ENCODE assay signal across 15 mouse cellular contexts in the genomic region with DNA sequence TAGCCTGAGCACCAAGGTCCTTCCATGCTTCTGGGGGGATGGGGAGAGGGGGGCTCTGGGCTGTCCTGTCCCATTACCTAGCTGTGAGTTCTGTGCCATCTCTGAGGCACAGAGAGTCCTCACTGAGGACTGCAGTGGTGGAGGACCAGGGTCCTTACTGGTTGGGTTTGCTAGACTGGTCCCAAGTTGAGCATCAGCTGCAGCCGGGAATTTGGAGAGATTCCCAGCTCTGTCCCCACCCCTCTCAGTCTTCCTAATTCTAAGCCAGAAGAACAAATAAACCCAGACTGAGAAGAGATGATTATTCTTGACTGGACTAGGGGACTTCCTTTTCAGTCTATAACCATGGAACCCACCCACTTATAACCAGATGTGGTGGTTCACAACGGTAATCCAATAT. TPM values are rescaled to one million over a fixed set of nuclear protein-coding genes. Genes with fewer than 3 reads are reported as not detected.
DNase-seq lines count a peak whose midpoint lies in the region; ATAC-seq and TF ChIP-seq lines count a peak whose summit lies in the region.
"Had no signal": no experiment of that assay in that cellular context is flagged by ENCODE, and none has a peak within 500 bp of the region (broad histone marks: within the 10 kb centered on the region; RNA-seq: fewer than 3 reads in every experiment).

No protein-coding gene starts in this region.

- peak overlapping the region; percentile 43 for H3K4me2 ChIP-seq in kidney, postnatal 0 days (ENCODE audit: low read length)
- H3K4me2 ChIP-seq in embryonic facial prominence, embryonic 15.5 days (replicated peaks): peak overlapping the region; percentile 4; the same call in 1 of the 2 replicates
- H3K4me2 ChIP-seq in limb, embryonic 14.5 days (replicated peaks; ENCODE audit: low read depth, low read length, severe bottlenecking): peak overlapping the region; percentile 29
- H3K4me2 ChIP-seq: liver, embryonic 13.5 days had no signal

- H3K36me3 ChIP-seq in kidney, postnatal 0 days (ENCODE audit: insufficient read depth, low read length): no peaks in the 10 kb centered on the region
- H3K36me3 ChIP-seq in embryonic facial prominence, embryonic 15.5 days: no peaks in the 10 kb centered on the region
- H3K36me3 ChIP-seq in limb, embryonic 14.5 days (ENCODE audit: control insufficient read depth, insufficient read depth, low read length): no peaks in the 10 kb centered on the region
- H3K36me3 ChIP-seq: G1E; liver, embryonic 13.5 days had no signal

- H3K27me3 ChIP-seq in kidney, postnatal 0 days (ENCODE audit: insufficient read depth, low read length): no peaks in the 10 kb centered on the region
- no peaks in the 10 kb centered on the region for H3K27me3 ChIP-seq in embryonic facial prominence, embryonic 15.5 days
- no peaks in the 10 kb centered on the region for H3K27me3 ChIP-seq in limb, embryonic 14.5 days (ENCODE audit: control insufficient read depth, insufficient read depth, low read length)

- 49% methylated on average over 2 of the region's 2 CpGs for WGBS in kidney, postnatal 0 days
- 31% methylated on average over 2 of the region's 2 CpGs for WGBS in embryonic facial prominence, embryonic 15.5 days
- 70% methylated on average over 2 of the region's 2 CpGs for WGBS in limb, embryonic 14.5 days

- DNase-seq in gastrocnemius, postnatal 10 days: peak; percentile 51
- DNase-seq in gastrocnemius, adult 8-10 months (ENCODE audit: low spot score in 2 of 2): no peak
- DNase-seq in kidney, postnatal 0 days (ENCODE audit: low spot score): no peak
- DNase-seq in kidney, postnatal 14 days: no peak
- no peak for DNase-seq in limb, embryonic 14.5 days (ENCODE audit: low spot score)
- DNase-seq in cerebellum, adult 9-11 months: no peak
- DNase-seq in left cerebral cortex, adult 2 months (ENCODE audit: extremely low spot score in 1 of 2, low spot score in 2 of 2): no peak
- DNase-seq: cerebellum, postnatal 25 days; kidney, adult 18-20 months; liver, embryonic 13.5 days; right cerebral cortex, postnatal 4 days; thymus, adult 18-20 months had no signal

- H3K4me3 ChIP-seq in kidney, postnatal 0 days (replicated peaks; ENCODE audit: low read depth, low read length): no peak overlapping the region
- H3K4me3 ChIP-seq in embryonic facial prominence, embryonic 15.5 days (replicated peaks): no peak overlapping the region
- no peak overlapping the region for H3K4me3 ChIP-seq in limb, embryonic 14.5 days (replicated peaks; ENCODE audit: low read length)
- H3K4me3 ChIP-seq in left cerebral cortex, adult 2 months: no peak overlapping the region
- H3K4me3 ChIP-seq: liver, embryonic 13.5 days; megakaryocyte, embryonic 14.5 days had no signal

- no peak for TF ChIP-seq CTCF in kidney, postnatal 0 days (IDR thresholded peaks at IDR 0.05; ENCODE audit: low read depth)
- TF ChIP-seq CTCF in left cerebral cortex, adult 2 months (IDR thresholded peaks at IDR 0.05): no peak

- ATAC-seq in kidney, postnatal 0 days (replicated peaks; ENCODE audit: low FRiP score, low read depth): no peak
- ATAC-seq in embryonic facial prominence, embryonic 15.5 days (ENCODE audit: insufficient number of reproducible peaks, low FRiP score, low TSS enrichment, low read depth): no peak
- no peak for ATAC-seq in limb, embryonic 14.5 days (ENCODE audit: low FRiP score, low read depth)

- TF ChIP-seq POLR2A in limb, embryonic 14.5 days (IDR thresholded peaks at IDR 0.05; ENCODE audit: borderline replicate concordance, extremely low read depth, insufficient read depth, insufficient read length): no peak

- peak overlapping the region; percentile 50; the same call in 1 of the 2 replicates for H3K27ac ChIP-seq in kidney, postnatal 0 days
- H3K27ac ChIP-seq in embryonic facial prominence, embryonic 15.5 days (replicated peaks): 0 out of 2 replicates have a peak overlapping the region, but pooled peaks have one; percentile 41
- no peak overlapping the region for H3K27ac ChIP-seq in limb, embryonic 14.5 days (replicated peaks; ENCODE audit: low read depth, low read length)
- no peak overlapping the region for H3K27ac ChIP-seq in left cerebral cortex, adult 2 months
- H3K27ac ChIP-seq: liver, embryonic 13.5 days had no signal

- no peaks in the 10 kb centered on the region for H3K9me3 ChIP-seq in kidney, postnatal 0 days (replicated peaks; ENCODE audit: low read length)
- H3K9me3 ChIP-seq in embryonic facial prominence, embryonic 15.5 days (replicated peaks): no peaks in the 10 kb centered on the region
- no peaks in the 10 kb centered on the region for H3K9me3 ChIP-seq in limb, embryonic 14.5 days (ENCODE audit: control insufficient read depth, low read length)
- H3K9me3 ChIP-seq: G1E; liver, embryonic 13.5 days; megakaryocyte, embryonic 14.5 days had no signal

- H3K4me1 ChIP-seq in kidney, postnatal 0 days (replicated peaks; ENCODE audit: insufficient read depth, low read length): peaks cover 12% of the 10 kb centered on the region
- peaks cover 12% of the 10 kb centered on the region for H3K4me1 ChIP-seq in embryonic facial prominence, embryonic 15.5 days
- peaks cover 8% of the 10 kb centered on the region; the same call in 1 of the 2 replicates for H3K4me1 ChIP-seq in limb, embryonic 14.5 days (ENCODE audit: control insufficient read depth, insufficient read depth, low read length)

- no peak overlapping the region for H3K9ac ChIP-seq in kidney, postnatal 0 days (ENCODE audit: low read depth, low read length)
- no peak overlapping the region for H3K9ac ChIP-seq in embryonic facial prominence, embryonic 15.5 days
- H3K9ac ChIP-seq in limb, embryonic 14.5 days (ENCODE audit: low read depth, low read length, severe bottlenecking): no peak overlapping the region
- H3K9ac ChIP-seq: liver, embryonic 13.5 days had no signal

- intact Hi-C loops in left cerebral cortex, adult 2 months (cut with DNase I): no loop called here

RNA-seq across cellular contexts. Expression of gene Plekha4, which starts 4.5 kb away (rescaled TPM):
- 10 to 100 TPM; 14.8 to 16.3 TPM for total RNA-seq in gastrocnemius, postnatal 10 days (2021)
- 1 to 10 TPM; 1.4 to 5.4 (median 4.6) TPM for total RNA-seq in gastrocnemius, adult 8-10 months (2022)
- 5.1 and 5.8 TPM in 2 replicates for polyA plus RNA-seq in kidney, postnatal 0 days (2015; fragmentation: Nextera tagmentation; extraction: Ambion mirVana)
- 7.5 and 7.6 TPM in 2 replicates for polyA plus RNA-seq in embryonic facial prominence, embryonic 15.5 days (2015; fragmentation: Nextera tagmentation; extraction: Ambion mirVana)
- 13.1 and 17.2 TPM in 2 replicates for polyA plus RNA-seq in limb, embryonic 14.5 days (2012; rRNA removed)
- polyA plus RNA-seq in limb, embryonic 14.5 days (2014; fragmentation: Nextera tagmentation; extraction: Ambion mirVana): 4.3 and 4.6 TPM in 2 replicates
- total RNA-seq in left cerebral cortex, adult 2 months (2021): 1 to 10 TPM; 4.2 to 5.1 TPM

RNA-seq across cellular contexts. Expression of gene Ppp1r15a, which starts 4.6 kb away (rescaled TPM):
- total RNA-seq in gastrocnemius, postnatal 10 days (2021): 10 to 100 TPM; 16.3 to 16.9 TPM
- total RNA-seq in gastrocnemius, adult 8-10 months (2022): 10 to 100 TPM; 19.6 to 34.3 (median 29.4) TPM
- 21.4 and 21.9 TPM in 2 replicates for polyA plus RNA-seq in kidney, postnatal 0 days (2015; fragmentation: Nextera tagmentation; extraction: Ambion mirVana)
- polyA plus RNA-seq in embryonic facial prominence, embryonic 15.5 days (2015; fragmentation: Nextera tagmentation; extraction: Ambion mirVana): 27.5 and 29.6 TPM in 2 replicates
- polyA plus RNA-seq in limb, embryonic 14.5 days (2012; rRNA removed): 27.5 and 29.8 TPM in 2 replicates
- polyA plus RNA-seq in limb, embryonic 14.5 days (2014; fragmentation: Nextera tagmentation; extraction: Ambion mirVana): 21.2 and 22.1 TPM in 2 replicates
- 10 to 100 TPM; 25.2 to 29.3 TPM for total RNA-seq in left cerebral cortex, adult 2 months (2021)

RNA-seq across cellular contexts. Expression of gene Nucb1, which starts 20.4 kb away (rescaled TPM):
- 100 to 1,000 TPM; 121 to 137 TPM for total RNA-seq in gastrocnemius, postnatal 10 days (2021)
- total RNA-seq in gastrocnemius, adult 8-10 months (2022): 10 to 100 TPM; 51.1 to 66.1 (median 56.8) TPM
- 246 and 265 TPM in 2 replicates for polyA plus RNA-seq in kidney, postnatal 0 days (2015; fragmentation: Nextera tagmentation; extraction: Ambion mirVana)
- polyA plus RNA-seq in embryonic facial prominence, embryonic 15.5 days (2015; fragmentation: Nextera tagmentation; extraction: Ambion mirVana): 258 and 262 TPM in 2 replicates
- polyA plus RNA-seq in limb, embryonic 14.5 days (2012; rRNA removed): 293 and 299 TPM in 2 replicates
- 239 and 254 TPM in 2 replicates for polyA plus RNA-seq in limb, embryonic 14.5 days (2014; fragmentation: Nextera tagmentation; extraction: Ambion mirVana)
- total RNA-seq in left cerebral cortex, adult 2 months (2021): 100 to 1,000 TPM in 1 of 2 experiments, 10 to 100 TPM in 1; 95.4 to 106 TPM

RNA-seq across cellular contexts. Expression of gene Hsd17b14, which starts 24.1 kb away (rescaled TPM):
- total RNA-seq in gastrocnemius, postnatal 10 days (2021): under 1 TPM in 1 of 2 experiments, not detected in 1; 0.19 TPM
- total RNA-seq in gastrocnemius, adult 8-10 months (2022): 1 to 10 TPM in 1 of 4 experiments, under 1 TPM in 2, not detected in 1; 0.52 to 2.8 (median 0.56) TPM
- polyA plus RNA-seq in kidney, postnatal 0 days (2015; fragmentation: Nextera tagmentation; extraction: Ambion mirVana): 20.5 and 21.0 TPM in 2 replicates
- polyA plus RNA-seq in embryonic facial prominence, embryonic 15.5 days (2015; fragmentation: Nextera tagmentation; extraction: Ambion mirVana): 2.1 and 3.3 TPM in 2 replicates
- 1.1 and 1.2 TPM in 2 replicates for polyA plus RNA-seq in limb, embryonic 14.5 days (2012; rRNA removed)
- 0.44 and 0.92 TPM in 2 replicates for polyA plus RNA-seq in limb, embryonic 14.5 days (2014; fragmentation: Nextera tagmentation; extraction: Ambion mirVana)
- total RNA-seq in left cerebral cortex, adult 2 months (2021): under 1 TPM; 0.61 to 0.68 TPM

RNA-seq across cellular contexts. Expression of gene Bcat2, which starts 39.3 kb away (rescaled TPM):
- total RNA-seq in gastrocnemius, postnatal 10 days (2021): 10 to 100 TPM; 24.0 to 25.2 TPM
- total RNA-seq in gastrocnemius, adult 8-10 months (2022): 100 to 1,000 TPM in 1 of 4 experiments, 10 to 100 TPM in 3; 82.2 to 107 (median 91.8) TPM
- polyA plus RNA-seq in kidney, postnatal 0 days (2015; fragmentation: Nextera tagmentation; extraction: Ambion mirVana): 92.7 and 93.0 TPM in 2 replicates
- polyA plus RNA-seq in embryonic facial prominence, embryonic 15.5 days (2015; fragmentation: Nextera tagmentation; extraction: Ambion mirVana): 63.0 and 65.1 TPM in 2 replicates
- 67.6 and 71.5 TPM in 2 replicates for polyA plus RNA-seq in limb, embryonic 14.5 days (2012; rRNA removed)
- polyA plus RNA-seq in limb, embryonic 14.5 days (2014; fragmentation: Nextera tagmentation; extraction: Ambion mirVana): 57.2 and 60.4 TPM in 2 replicates
- 10 to 100 TPM; 25.4 to 26.2 TPM for total RNA-seq in left cerebral cortex, adult 2 months (2021)

Comparison
In these comparisons a context has a peak if more than half of its experiments do, and no peak if none do; other contexts are left out.
1. H3K27ac ChIP-seq: peak in kidney, postnatal 0 days (single experiment) and embryonic facial prominence, embryonic 15.5 days (single experiment); none in limb, embryonic 14.5 days (single experiment) and left cerebral cortex, adult 2 months (single experiment).
2. Peak in every context shown above with its lines, with median percentiles within 50 percentile points of each other: H3K4me2 ChIP-seq.